Mouse (Mus musculus) layer of hippocampus, adult 9-10 months (tissue): ENCODE data around the gene Ppil1.
"Not testable (repeated sequence)": the region's sequence is repeated elsewhere in the genome, so short reads cannot be mapped to it uniquely, and the experiment has no call there.

ENCODE experiments used
- DNase-seq: peaks from one replicate; pipeline ENCODE4 v3.0.0; 2022; ENCODE audit warnings: low spot score

Gene Ppil1

GRCm38 (mm10) chr17:29251608-29252390, 12.2 kb downstream of the Ppil1 start:
- no peak for DNase-seq

GRCm38 (mm10) chr17:29251006-29251405, 13.0 kb downstream of the Ppil1 start:
- DNase-seq, result not testable (repeated sequence)

GRCm38 (mm10) chr17:29249512-29249911, 14.5 kb downstream of the Ppil1 start:
- DNase-seq, result no peak

GRCm38 (mm10) chr17:29247881-29248280, 16.1 kb downstream of the Ppil1 start:
- DNase-seq, result no peak

- no peak for DNase-seq
Observed at GRCm38 (mm10) chr17:29246602-29247001, 17.4 kb downstream of the Ppil1 start.

- DNase-seq, result no peak
Observed at GRCm38 (mm10) chr17:29245725-29246124, 18.3 kb downstream of the Ppil1 start.

GRCm38 (mm10) chr17:29244912-29245311, 19.1 kb downstream of the Ppil1 start:
- DNase-seq, result no peak

- no peak for DNase-seq
Observed at GRCm38 (mm10) chr17:29238421-29238945, 25.5 kb downstream of the Ppil1 start.

- DNase-seq, result no peak
Observed at GRCm38 (mm10) chr17:29237772-29238420, 26.1 kb downstream of the Ppil1 start, which contains the start of gene Cpne5. Cpne5 (minus strand) TSS chr17:29238167.

GRCm38 (mm10) chr17:29237267-29237771, 26.7 kb downstream of the Ppil1 start:
- DNase-seq, result no peak

GRCm38 (mm10) chr17:29236111-29236510, 27.9 kb downstream of the Ppil1 start:
- no peak for DNase-seq

GRCm38 (mm10) chr17:29231109-29231508, 32.9 kb downstream of the Ppil1 start:
- no peak for DNase-seq

- DNase-seq, result no peak
Observed at GRCm38 (mm10) chr17:29220631-29221030, 43.4 kb downstream of the Ppil1 start.

- DNase-seq, result no peak
Observed at GRCm38 (mm10) chr17:29218017-29218416, 46.0 kb downstream of the Ppil1 start.

- no peak for DNase-seq
Observed at GRCm38 (mm10) chr17:29216078-29216477, 47.9 kb downstream of the Ppil1 start.

GRCm38 (mm10) chr17:29214655-29215054, 49.3 kb downstream of the Ppil1 start:
- no peak for DNase-seq

GRCm38 (mm10) chr17:29214193-29214456, 49.9 kb downstream of the Ppil1 start:
- DNase-seq, result no peak

- no peak for DNase-seq
Observed at GRCm38 (mm10) chr17:29213381-29214192, 50.4 kb downstream of the Ppil1 start.

GRCm38 (mm10) chr17:29211836-29212235, 52.1 kb downstream of the Ppil1 start:
- DNase-seq, result no peak

GRCm38 (mm10) chr17:29210037-29210436, 53.9 kb downstream of the Ppil1 start:
- no peak for DNase-seq

GRCm38 (mm10) chr17:29206052-29206451, 57.9 kb downstream of the Ppil1 start:
- DNase-seq, result no peak

- DNase-seq, result no peak
Observed at GRCm38 (mm10) chr17:29202604-29203003, 61.4 kb downstream of the Ppil1 start.
